Mouse (Mus musculus) neutrophil, adult 5-6 weeks (primary cell): ENCODE results near the gene Shtn1. TPM values are rescaled to one million over a fixed set of nuclear protein-coding genes. Genes with fewer than 3 reads are reported as not detected.

Experiments used
- ATAC-seq: fragments of 151-379, 151-347 bp; 2 replicates; pipeline ENCODE4 v1.8.0; 2017; ENCODE audit warnings: mild to moderate bottlenecking, moderate TSS enrichment; ENCODE audit not compliant: insufficient number of reproducible peaks, poor library complexity, low FRiP score, severe bottlenecking; ENCODE audit errors: extremely low read depth
- total RNA-seq: library from RNA; stranded (forward); fragments of 200-1000 nt; gene quantifications from 2 replicates; pipeline ENCODE4 v1.2.3, GENCODE M21; 2017

The Shtn1 gene
- total RNA-seq, 1 experiment from 2014 or later: 0.81 TPM

DNA sequence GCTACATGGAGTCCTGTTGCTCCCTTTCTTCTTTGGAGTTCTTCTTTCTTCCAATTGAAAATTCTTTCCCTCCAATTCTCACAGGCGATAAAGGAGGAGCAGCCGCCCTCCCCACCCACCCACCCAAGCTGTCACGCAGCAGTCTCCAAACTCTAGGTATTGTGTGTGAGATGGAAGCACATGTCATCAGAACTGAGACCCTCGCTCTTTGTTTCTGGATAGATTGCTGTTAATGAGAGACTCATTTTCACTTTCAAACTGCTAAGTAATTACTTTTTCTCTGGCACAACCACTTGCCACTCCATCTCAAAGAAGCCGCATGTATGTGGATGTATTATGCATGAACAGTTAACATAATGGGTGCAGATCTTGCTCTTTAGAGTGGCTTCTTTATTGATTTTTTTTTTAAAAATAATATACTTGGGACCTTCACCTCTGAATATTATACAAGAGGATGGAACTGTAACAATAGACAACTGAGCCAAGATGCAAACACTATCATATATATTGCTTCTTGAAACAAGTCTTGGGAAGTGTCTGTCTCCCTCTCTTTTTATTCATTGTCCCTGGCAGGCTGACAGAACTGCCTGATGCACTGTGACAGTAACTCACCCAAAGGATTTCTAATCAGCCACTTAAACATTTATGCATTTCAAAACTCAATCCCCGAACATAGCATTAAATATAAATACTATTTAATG, 21.8 kb downstream of the Shtn1 start:
- ATAC-seq: no peak

DNA sequence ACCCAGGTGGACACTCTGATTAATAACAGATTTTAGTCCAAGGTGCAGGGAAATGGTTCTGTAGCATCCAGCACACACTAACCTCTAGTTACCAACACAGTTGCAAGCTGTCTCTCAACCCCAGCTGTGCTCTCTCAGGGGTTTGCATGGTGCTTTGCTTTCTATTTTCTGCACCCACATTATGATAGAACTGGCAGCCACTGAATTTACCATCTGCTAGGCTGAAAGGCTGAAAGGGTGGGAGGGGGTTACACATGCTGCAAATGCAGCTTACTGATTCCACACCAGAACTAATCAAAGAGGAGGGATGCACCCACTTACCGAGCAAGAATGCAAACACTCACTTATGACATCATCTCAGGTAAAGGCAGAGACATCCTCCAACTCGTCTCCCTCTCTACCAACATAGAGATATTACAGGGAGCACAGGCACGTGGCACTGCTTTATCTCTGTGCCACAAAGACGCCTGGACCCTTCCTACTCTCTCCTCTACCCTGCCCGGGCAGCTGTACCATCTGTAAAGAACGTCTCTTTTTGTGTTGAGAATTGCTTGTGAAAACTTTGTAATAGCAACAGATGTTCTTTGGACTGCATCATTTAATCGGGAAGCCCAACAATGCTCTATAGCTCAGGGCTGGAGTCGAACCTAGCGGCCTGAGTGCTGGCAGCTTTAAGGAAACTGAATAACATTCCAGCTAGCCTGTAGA, 23.0 kb downstream of the Shtn1 start:
- ATAC-seq: no peak

DNA sequence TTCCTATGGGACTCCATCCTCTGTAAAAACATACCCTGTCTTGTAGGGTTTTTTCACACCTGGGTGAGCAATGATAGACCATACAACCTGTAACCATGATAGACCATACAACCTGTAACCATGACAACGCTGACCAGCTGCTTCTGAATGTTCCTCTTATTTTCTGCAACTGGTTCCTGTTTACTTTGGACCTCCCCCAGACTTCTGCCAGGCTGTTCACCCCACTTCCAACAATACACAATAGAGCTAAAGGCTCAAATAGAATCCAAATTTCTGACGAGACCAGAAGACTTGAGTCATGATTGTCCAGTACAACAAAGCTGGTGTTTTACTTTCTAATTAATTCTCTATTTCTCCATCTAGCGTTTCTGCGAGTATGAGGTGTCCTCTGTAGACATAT, 23.8 kb downstream of the Shtn1 start:
- no peak for ATAC-seq

DNA sequence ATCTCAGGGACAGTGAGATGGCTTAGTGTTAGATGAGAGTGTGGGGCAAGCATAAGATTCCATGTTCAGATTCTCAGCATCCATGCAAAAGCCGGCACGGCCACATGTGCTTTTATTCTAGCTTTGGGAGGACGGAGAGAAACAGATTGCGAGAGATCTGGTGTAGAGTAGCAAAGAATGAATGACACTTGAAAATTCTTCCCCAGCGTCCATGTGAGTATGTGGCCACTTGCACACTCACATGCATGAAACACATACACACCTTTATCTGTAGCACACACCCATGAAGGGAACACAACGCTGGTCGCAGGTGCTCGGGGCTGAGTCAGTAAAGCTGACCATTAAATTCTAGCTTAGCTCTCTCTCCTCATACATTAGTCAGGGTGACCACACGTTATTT, 24.3 kb downstream of the Shtn1 start:
- no peak for ATAC-seq

DNA sequence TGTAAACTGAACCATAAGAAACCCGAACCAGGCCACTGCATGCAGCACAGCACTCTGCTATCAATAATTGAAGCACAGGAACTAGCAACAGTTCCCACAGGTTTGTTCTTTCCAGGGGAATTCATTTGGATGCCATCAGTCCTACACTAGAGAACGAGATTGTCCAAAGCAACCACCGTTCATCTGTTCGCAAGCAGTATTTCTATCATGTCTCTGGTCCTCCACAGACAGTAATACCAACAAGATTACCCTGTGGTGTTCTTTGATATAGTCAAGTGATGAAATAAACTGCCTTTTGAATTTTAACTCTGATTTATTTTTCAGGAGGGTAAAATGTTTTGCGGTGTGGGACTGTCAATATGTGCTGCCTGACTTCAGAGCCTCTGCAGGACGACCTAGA, 27.0 kb downstream of the Shtn1 start:
- no peak for ATAC-seq

DNA sequence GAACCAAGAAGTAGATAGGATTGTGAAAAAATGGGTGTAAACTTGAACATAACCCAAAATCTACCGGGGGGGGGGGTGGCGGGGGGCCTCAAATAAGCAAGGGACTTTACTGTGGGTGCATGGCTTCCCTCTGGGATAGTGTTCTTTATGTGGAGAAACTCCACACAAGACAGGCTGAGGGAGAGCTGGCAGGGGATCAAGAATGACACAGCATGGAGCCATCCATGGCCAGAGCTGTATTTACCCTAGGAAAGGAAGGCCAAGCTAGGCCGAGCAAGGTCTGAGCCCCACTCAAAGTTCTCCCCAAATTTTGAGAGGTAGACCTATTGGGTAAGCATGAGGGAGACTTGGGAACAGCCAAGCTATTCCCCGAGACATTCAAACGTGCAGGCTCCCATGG, 28.4 kb downstream of the Shtn1 start:
- no peak for ATAC-seq

DNA sequence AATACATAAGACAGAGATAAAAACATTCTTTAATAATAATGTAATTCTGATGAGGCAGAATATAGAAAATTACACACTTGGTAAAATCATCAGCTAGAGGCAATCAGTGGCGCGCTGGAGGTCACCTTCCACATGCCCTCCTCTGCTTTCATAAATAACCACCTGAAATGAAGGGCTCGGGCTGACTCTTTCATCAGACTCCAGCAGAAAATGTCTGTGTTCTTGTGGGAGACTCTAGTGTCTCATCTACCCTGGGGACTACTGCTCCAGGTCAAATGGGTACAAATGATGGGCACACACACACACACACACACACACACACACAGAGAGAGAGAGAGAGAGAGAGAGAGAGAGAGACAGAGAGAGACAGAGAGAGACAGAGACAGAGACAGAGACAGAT, 34.8 kb downstream of the Shtn1 start:
- no peak for ATAC-seq

DNA sequence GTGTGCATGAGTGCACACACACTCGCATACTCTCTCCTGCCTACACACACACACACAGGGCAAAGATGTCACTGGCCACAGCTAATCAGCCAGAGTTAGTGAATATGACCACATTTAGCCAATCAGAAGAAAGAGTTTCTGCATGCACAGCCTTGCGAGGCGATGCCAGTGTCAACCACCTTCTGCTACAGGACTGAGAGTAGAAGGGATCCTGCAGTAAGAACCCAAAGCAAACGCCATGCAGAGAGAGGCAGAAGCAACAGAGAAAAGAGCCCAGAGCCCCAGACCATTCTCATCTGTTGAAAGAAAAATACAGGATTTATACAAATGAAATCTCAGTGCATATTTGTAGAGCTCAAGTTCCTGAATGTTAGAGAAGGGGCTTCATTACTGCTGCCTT, 37.1 kb downstream of the Shtn1 start:
- ATAC-seq: no peak

DNA sequence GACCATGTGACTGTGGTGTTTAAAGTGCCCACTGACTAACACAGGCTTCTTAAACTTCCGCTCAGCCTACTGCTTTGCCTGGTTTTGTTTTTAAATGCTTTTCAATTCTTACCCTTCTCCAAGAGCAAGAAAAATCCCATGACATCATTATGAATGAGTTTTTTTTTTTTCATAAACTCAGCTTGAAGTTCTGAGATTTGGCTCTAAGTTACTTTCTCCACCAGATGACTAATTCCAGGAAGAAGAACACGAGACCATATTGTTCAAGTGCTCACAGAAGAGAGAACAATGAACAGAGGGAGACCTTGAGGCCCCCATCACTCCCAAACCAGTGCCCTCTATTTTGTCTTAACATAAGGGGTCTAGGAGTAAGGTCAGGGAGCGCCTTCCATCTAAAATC, 39.1 kb downstream of the Shtn1 start:
- no peak for ATAC-seq

DNA sequence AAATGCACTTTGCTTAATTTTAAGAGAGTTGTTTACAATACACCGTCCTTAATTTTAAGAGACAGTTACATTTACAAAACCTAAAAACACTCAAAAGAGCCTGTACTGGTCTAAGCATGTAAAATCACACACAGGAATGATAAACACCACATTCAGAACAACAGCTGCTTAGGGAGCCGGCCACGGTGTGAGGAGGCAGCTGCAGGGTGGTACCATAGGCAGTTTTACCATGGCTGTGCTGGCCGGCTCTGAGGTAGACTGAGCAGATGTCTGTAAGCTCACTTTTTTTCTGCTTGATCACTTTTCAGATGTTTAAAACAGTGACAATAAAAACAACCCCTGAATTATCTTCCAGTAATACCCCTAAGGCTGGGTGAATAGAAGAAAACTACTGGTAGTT, 42.7 kb downstream of the Shtn1 start:
- ATAC-seq: no peak

DNA sequence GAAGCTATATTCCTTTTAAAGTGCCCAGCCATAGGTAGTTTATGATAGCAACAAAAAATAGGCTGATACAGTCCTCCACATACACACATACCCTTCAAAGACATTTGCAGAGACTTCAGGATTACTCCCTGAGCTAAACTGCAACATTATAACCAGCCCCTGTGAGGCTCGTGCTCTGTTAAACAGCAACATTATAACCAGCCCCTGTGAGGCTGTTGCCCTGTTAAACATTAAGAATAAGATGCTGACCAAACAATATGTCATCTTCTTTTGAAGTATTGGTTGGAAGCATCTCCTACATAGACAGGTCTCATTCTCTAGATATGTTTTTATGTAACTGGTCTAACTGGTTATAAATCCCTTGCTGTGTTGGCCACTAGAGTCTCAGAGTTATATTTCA, 45.7 kb downstream of the Shtn1 start:
- ATAC-seq: no peak

DNA sequence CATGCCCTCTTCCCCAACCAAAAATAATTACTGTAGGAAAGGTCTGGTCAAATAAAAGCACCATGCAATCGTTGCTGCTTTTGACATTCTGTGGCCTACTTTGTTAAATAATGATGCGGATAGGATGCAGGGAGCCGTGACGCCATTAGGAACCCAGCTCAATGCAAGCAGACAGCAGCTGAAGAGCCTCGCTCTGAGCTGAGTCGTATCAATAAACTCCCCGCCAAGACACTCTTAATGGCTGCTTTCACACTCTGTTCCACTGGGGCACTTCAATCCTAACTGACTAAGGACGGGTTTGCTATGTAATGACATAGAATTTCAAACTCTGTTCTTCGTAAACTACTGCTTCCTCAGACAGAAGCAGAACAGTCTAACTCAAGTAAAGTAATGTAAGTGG, 46.9 kb downstream of the Shtn1 start:
- ATAC-seq: no peak

DNA sequence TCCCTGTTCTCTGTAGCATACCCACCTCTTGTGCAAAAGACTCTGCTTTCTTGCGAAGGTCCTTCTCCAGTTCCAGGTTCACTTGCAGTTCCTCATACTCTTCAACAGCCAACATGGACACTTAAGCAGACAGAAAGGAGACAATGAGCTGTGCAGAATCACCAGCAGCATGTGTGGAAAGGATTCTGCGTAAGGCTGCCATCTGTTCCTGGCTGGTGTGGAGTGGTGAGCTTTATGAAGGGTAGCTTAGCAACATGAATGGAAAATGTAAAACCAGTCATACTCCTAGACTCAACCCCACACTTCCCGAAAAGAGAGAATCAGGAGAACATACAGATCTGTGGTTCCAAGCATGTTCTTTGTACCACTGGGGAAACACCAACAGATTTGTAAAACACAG, 47.8 kb downstream of the Shtn1 start:
- no peak for ATAC-seq

DNA sequence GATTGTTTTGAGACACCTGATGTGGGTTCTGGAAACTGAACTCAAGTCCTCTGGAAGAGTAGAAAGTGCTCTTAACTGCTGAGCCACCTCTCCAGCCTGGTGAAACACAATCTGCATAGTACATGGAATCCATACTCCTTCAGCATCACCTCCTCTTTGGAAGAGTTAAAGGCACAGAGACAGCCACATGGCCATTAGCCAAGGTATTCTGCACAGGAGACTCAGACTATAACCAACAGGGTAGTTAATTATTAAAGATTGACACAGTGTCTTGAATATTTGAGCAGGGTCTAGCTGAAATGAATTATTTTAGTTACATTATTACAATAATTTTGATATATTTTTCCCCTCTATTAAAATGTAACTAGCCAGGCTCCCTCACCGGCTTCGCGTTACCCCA, 52.0 kb downstream of the Shtn1 start:
- no peak for ATAC-seq

DNA sequence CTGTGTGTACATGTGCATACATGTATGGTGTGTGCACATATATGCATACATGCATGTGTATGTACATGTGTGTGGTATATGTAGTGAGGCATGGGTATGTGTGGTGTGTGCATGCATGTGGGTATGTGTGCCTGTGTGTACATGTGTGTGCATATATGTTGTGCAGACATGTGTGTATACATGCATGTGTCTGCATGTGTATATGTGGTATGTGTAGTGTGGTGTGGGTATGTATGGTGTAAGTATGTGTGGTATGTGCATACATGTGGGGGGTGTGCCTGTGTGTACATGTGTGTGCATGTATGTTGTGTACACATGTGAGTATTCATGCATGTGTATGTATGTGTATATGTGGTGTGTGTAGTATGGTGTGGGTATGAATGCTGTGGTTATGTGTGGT, 54.3 kb downstream of the Shtn1 start:
- ATAC-seq: no peak

DNA sequence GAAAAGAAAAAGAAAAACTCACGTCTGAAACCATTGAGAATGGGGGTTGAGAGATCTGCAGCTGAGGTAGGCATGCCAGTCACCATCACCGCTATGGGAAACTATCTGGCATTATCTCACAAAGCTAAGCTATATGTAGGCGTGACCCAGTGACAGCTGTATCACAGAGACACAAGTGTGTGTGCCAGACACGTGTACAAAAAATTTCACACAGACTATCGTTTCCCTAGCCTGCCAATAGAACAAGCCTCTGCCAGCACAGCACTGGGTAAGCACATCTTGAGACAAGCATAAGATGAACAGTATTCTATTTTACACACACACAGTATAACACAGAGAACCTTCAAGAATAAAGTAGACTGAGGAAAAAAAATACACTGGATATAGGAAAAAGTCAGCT, 65.1 kb downstream of the Shtn1 start:
- ATAC-seq: no peak

DNA sequence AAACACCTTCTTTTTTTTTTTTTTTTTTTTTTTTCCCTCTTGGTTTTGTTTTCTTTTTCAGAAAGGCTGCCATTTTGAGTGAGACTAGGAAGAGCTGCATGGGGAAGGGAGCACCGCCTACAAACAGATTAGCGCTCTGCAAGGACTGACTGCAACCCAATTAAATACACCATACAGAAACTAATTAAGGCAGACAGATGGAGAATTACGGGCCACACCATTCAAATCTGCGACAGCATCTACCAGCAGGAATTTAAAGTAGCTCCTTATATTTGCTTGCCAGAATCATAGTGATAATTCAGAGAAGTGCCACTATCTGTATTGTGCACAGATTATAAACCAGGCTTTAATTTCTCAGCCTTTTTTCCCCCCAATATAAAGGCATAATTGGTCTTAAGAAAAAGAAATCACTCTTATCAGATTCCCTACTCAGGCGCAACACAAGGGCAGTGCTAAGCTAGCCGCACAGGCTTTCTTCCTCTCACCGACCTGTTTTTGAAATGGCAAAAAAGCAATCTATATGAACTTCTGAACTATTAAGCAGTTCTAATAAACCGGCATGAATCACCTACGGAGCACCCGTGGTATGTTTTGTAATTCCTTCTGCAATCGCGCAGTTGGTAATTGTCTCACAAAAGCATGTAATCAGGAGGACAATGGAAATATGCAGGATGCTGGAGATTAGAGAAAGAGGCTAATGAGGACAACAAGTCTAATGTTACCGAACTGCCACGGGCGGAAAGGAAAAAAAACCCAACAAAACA, 69.1 kb downstream of the Shtn1 start:
- no peak for ATAC-seq

DNA sequence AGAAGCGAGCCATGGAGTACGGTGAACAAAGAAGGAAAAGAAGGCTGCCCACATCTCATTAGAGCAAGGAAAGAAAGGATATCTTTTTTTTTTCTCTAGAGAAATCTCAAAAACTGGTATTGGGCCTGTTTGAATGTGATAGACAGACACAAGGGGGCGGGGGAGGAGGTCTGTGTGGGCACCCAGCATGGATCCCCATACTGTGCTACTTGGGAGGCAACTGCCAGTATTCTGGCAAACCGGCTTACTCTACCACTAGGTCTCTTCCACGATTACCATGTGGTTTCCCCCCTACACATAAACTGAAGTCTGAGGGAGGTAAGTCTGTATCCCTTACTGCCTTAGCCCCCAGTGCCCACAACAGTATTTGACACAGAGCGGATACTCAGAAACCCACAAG, 73.1 kb downstream of the Shtn1 start:
- no peak for ATAC-seq

DNA sequence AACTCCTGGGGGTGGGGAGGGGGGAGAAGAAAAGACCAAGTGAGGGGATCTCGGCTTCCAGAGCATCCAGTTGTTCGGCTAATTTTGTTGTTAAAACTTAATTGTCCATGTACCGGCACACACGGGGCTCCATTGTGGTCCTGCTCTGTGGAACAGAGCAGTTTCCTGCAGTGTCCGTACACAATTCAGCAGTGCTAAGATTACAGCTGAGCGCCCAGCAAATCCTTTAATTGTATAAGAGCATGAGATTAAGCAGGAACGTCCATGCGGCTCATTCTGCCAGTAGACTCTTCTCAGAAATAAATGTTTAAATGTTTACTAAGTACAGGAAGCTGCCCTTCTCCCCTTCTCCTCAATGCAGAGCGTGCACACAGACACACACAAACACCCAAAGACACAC, 94.3 kb downstream of the Shtn1 start:
- no peak for ATAC-seq

DNA sequence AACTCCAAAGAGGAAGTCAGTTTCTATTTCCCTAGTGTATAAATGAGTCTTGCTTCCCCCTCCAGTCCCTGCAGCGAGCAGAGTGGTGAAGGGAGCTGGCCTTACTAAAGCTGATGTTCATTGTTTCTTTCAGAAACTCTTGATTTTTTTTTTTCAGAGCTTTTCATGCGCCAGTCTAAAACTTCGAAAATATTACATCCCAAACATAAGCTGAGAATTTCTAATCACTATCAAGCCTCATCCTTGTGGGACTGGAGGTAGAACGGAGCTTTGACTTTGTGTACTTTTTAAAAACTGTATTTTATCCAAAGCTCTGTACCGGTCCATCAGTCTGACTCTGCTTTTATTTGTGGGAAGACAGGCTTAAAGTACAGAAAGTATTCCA, 95.9 kb downstream of the Shtn1 start:
- ATAC-seq: no peak
